Mouse (Mus musculus): ENCODE results near the gene Gm20388.

- TF ChIP-seq GATA1 (IDR thresholded peaks at IDR 0.05; ENCODE audit: low read length) (no peak), TAL1 (IDR thresholded peaks at IDR 0.05; ENCODE audit: low read length) (no peak)
These were observed 4356.6 kb downstream of the Gm20388 start for GRCm38 (mm10) chr8:124267206-124267605.

All from erythroblast, embryonic 14.5 days (primary cell).